Mouse (Mus musculus) urinary bladder, postnatal 25 days (tissue): Measurements from ENCODE around the gene Zfp771.
"Not testable (repeated sequence)": the region's sequence is repeated elsewhere in the genome, so short reads cannot be mapped to it uniquely, and the experiment has no call there.

ENCODE experiments used
- DNase-seq: peaks from one replicate; pipeline ENCODE4 v3.0.0; 2022; ENCODE audit warnings: low spot score

Zfp771 gene

DNA sequence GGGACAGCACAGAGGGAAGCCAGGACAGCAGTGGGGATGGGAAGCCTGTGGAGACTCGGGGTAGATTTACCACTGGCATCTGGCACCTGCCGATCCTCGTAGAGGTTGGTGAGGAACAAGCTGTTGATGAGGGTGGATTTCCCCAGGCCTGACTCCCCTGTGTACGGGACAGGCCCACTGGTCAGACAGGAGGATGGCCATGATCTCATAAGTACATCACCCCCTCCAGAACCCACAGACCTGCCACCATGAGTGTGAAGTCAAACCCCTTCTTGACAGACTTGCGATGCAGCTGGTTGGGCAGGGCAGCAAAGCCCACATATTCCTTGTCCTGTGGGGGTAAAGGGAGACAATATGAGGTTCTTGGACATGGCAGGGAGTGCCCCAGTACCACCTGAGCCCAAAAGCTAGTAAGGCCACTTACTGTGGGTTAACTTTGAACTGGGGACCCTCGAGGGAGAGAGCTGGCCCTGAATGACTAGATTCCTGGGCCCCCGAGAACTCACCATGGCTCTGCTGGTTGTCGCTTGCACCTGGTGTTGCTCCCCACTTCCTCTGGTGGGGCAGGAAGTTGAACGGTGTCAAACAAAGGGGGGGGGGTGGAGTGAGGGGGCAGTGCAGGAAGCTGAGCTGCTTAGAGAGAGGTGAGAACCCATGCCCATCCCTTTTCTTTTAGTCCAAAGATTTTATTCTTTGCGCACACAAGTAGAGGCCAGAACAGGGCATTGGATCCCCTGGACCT lies 26.0 kb upstream of the Zfp771 start:
- no peak for DNase-seq

- no peak for DNase-seq
These were observed 25.4 kb upstream of the Zfp771 start for GRCm38 (mm10) chr7:127218670-127219069.

GRCm38 (mm10) chr7:127220440-127220839 lies 23.6 kb upstream of the Zfp771 start:
- no peak for DNase-seq

DNA sequence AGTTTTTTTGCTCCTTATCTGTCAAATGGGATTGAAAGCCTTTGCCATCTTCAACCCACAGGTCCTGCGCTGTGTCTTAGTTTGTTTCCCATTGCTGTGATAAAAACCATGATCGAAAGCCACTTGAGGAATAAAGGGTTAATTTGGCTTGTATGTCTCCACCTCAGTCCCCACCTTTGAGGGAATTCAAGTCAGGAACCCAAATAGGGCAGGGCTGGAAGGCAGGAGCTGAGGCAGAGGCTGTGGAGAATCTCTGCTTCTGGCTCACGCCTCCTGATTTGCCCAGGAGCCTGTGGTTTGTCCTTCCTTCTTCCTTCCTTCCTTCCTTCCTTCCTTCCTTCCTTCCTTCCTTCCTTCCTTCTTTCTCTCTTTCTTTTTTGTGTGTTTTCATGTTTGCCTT lies 21.0 kb upstream of the Zfp771 start:
- no peak for DNase-seq

DNA sequence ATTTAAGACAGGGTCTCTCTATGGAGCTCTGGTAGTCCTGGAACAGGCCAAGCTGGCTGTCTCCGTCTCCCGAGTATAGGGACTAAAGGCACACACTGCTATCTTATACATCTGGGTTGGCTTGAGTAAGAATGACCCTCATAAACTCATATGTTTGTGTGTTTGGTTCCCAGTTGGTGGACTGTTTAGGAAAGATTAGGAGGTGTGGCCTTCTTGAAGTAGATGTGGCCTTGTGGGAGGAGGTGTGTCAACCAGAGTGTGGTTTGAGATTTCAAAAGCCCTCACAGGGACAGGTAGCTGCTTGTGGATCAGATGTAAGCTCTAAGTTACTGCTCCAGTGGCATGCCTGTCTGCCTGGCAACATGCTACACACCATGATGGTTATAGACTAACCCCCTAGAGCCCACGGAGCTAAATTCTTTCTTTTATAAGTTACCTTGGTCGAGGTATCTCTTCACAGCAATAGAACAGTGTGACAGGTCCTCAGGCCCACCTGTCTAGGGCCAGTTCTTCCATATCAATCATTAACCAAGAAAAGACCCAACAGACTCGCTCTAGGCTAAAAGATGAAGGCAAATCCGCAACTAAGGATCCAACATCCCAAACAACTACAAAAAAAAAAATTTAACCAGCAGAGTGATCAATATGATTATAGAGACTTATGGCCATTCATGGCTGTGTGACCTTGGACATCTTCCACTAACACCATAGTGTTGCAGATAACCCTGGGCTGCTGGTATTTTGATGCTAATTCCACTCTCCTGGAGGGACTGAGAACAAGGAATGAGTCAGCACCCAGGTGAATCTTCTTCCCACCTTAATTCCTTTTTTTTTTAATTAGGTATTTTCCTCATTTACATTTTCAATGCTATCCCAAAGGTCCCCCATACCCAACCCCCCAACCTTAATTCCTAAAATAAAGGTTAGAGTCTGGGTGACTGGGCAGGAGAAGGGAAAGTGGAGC lies 20.3 kb upstream of the Zfp771 start:
- no peak for DNase-seq

- no peak for DNase-seq
These were observed 19.5 kb upstream of the Zfp771 start for GRCm38 (mm10) chr7:127224616-127225015.

GRCm38 (mm10) chr7:127225147-127225995 lies 18.7 kb upstream of the Zfp771 start:
- DNase-seq, result no peak

DNA sequence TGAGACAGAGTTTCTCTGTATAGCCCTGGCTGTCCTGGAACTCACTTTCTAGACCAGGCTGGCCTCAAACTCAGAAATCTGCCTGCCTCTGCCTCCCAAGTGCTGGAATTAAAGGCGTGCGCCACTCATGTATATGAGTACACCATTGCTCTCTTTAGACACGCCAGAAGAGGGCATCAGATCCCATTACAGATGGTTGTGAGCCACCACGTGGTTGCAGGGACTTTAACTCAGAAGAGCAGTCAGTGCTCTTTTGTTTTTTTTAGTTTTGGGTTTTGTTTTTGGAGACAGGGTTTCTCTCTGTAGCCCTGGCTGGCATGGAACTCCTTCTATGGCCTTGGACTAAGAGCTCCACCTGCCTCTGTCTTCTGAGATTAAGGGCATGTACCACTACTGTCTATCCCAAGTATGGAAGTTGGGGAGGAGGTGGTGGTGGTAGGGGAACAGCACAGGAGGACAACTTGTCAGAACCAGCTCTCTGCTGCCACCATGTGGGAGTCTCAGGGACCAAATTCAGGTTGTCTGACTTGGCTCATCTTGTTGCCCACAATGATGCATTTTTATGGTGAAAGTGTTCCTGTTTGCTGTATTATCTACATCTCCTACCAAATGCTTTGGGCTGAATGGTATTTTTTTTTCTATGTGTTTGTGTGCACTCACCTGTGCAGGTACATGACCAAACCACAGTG lies 15.3 kb upstream of the Zfp771 start:
- peak; percentile 79 for DNase-seq

GRCm38 (mm10) chr7:127231376-127231775 lies 12.7 kb upstream of the Zfp771 start:
- DNase-seq, result no peak

- DNase-seq, result no peak
These were observed 12.1 kb upstream of the Zfp771 start for GRCm38 (mm10) chr7:127231826-127232621.

GRCm38 (mm10) chr7:127232622-127233367 lies 11.3 kb upstream of the Zfp771 start, which contains the start of the genes Zfp553 and Sept1:
TSS of gene Zfp553 (plus strand) at chr7:127233061.
TSS of gene Sept1 (minus strand) at chr7:127233130.
- peak; percentile 76 for DNase-seq

- DNase-seq, result no peak
These were observed 10.7 kb upstream of the Zfp771 start for GRCm38 (mm10) chr7:127233368-127233749.

DNA sequence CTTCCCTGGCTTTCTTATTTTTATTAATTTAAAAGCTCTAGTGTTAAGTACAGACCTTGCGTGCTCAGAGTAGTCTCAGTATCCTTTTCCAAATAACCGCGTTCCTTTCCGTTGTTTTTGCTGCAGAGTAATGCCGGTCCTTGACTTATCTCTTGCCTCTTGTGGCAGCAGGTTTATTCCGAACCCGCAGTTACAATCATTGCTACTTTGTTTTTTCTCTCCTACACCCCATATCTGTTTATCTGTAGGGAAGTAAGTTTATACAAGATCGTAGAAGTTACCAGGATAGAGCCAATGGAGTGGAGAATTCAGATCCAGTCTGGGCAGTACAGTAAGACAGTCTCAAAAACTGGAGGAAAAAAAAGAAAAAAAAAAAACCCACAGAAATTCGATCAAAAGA lies 10.3 kb upstream of the Zfp771 start:
- no peak for DNase-seq

DNA sequence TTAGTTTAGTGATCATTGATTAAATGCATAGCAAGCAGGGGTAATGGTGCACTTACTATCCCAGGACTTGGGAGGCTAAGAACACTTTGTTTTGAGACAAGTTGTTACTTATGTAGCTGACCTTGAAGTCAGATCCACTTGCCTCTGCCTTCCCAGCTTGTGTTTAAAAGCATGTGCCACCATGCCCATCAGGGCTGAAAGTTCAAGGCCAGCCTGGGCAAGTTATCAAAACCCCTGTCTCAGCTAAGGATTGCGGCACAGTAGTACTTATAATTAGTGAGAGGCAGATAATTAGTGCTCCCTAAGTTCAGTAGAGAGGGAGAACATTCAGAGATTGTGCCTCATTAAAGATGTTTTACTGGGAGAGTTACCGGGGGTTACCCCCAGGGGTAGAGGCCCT lies 9.3 kb upstream of the Zfp771 start:
- no peak for DNase-seq

- no peak for DNase-seq
These were observed 660 bp upstream of the Zfp771 start for GRCm38 (mm10) chr7:127243361-127243867.

DNA sequence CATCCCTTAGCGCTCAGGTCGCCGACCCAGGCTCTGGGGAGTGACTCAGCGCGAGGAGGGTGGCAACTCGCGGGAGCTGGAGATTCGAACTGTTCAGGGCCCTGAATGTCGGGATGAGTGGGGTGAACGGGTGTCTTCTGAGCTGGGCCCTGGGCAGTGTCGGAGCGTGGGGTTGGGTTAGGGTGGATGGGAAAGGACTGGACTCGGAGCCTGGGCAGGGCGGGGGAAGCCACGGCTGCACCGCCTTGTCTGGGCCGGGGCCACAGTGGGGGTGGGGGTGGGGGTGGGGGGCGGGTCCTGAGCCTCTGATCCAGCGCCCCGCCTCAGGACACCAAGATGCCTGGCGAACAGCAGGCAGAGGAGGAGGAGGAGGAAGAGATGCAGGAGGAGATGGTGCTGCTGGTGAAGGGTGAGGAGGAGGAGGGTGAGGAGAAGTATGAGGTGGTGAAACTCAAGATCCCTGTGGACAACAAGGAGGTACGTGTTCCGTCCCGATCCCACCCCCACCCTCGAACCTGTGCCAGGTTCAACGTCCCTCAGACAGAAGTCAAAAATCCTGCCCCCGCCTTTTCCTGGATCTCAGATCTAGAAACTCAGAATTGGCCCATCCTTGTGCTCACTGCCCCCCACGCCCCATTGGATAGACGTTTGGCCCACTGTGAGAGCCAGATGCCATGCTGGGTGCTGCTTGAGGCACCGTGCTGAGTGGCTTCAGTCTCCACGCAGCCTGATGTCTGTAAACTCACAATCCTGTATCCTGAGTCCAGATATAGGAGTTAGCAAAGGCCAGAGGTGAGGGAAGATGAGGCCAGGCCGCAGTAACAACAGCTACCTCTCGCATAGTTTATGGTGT lies 810 bp downstream of the Zfp771 start:
- no peak for DNase-seq

- DNase-seq, result not testable (repeated sequence)
These were observed 6.4 kb downstream of the Zfp771 start for GRCm38 (mm10) chr7:127250511-127250910.

GRCm38 (mm10) chr7:127252414-127252813 lies 8.3 kb downstream of the Zfp771 start:
- DNase-seq, result no peak

- no peak for DNase-seq
These were observed 9.3 kb downstream of the Zfp771 start for GRCm38 (mm10) chr7:127253341-127253740.
